Mouse (Mus musculus) right cerebral cortex, adult 2 months (tissue): ENCODE results near the gene Jdp2.

Source experiments
- DNase-seq, 2 experiments: peaks; one replicate each; pipeline ENCODE4 v3.0.0; 2021 to 2022; ENCODE audit warnings: low spot score in 2 of 2

Gene Jdp2

GRCm38 (mm10) chr12:85601531-85601930 lies 2.7 kb downstream of the Jdp2 start:
- no peak for DNase-seq

DNA sequence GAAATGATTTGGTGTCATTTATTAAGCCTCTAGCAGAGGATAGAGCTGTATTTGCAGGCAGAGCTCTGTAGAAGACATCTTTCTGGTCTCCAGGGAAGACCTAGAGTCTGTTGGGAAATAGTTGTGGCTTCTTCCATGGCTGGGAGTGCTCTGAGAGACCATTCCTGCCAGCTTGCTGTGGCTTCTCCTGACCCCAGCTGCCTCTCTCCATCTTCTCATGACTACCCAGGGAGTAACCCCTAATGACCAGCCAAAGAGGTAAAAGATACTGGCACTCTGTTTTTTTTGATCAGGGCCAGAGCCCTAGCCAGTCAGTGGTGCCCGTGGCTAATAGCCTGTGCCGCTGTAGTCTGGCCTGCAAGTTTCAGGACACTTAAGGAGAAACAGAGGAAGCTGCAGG lies 3.3 kb downstream of the Jdp2 start:
- DNase-seq = no peak

DNA sequence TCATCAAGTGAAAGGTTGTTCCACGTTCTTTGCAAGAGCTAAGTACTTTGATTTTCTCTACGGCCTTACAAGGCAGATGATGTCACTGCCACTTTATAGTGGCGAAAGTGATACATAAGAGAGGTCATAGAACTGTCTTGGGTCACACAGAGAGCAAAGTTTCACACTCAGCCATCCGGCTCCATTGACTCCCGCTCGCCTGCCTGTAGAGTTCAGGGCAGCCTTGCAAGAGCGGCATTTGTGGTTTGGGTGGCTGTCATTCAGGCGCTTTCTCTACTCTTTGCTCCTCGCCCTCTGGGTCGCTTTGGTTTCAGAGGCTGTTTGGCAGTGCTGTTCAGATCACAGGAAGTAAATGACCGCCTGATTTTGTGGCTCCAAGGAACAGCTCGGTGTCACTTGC lies 4.0 kb downstream of the Jdp2 start:
- no peak for DNase-seq

DNA sequence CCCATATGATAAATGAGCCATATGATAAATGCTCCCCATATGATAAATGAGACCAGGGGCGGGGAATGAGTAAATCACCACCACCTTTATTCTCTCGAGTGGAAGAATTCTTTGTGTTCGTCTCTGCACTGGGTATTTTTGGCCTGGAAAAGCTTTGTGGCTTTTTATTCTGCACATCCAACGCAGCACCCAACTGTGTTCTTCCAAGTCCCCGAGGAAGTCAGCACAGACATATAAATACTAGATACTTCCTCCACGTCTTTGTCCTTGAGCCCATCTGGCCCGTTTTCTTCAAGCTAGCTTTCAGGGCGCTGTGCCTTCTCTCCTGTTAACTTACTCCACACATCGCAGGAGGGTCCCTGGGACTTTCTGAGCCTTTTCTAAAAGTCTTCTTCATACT lies 4.9 kb downstream of the Jdp2 start:
- peak in 1 of 2 experiments; percentile 65 for DNase-seq

- no peak for DNase-seq
Observed at GRCm38 (mm10) chr12:85604301-85604998, 5.6 kb downstream of the Jdp2 start.

DNA sequence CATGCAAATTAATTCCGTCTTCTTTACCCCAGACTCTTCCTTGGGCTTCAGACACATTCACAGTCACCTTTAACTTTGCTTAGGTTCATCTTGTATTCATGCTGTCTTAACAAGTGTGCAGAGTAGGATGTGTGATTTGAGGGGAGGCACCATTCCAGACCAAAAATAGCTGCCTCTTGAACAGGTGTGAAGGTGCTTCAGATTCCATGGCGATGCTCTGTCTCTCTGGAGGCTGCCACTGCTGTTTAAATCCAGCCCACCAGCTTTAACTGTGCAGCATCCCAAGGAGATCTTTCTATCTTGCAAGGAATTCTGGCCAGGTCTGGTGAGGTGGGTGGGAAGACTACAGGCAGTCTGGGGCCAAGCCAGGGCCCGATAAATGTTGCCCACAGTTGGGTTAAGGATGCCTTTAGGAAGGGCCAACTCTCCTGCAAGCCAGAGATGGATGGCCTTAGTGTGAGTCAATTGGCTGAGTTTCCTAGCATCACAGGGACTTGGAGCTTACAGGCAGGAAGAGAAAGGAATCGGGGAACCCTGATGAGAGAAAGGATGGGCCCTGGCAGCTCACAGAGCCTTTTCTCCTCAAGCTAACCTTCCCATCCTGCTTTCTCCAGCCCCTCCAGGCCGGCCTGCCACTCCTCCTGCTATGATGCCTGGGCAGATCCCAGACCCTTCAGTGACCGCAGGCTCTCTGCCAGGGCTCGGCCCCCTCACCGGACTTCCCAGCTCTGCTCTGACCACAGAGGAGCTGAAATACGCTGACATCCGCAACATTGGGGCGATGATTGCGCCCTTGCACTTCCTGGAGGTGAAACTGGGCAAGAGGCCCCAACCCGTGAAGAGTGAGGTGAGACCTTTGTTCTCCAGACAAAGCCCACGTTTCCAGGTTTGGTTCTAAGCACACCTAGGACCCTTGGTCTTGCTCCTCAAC lies 9.0 kb downstream of the Jdp2 start:
- DNase-seq = no peak

GRCm38 (mm10) chr12:85610167-85610566 lies 11.3 kb downstream of the Jdp2 start:
- peak in 1 of 2 experiments; percentile 64 for DNase-seq

- DNase-seq = no peak
Observed at GRCm38 (mm10) chr12:85614090-85614489, 15.3 kb downstream of the Jdp2 start.

DNA sequence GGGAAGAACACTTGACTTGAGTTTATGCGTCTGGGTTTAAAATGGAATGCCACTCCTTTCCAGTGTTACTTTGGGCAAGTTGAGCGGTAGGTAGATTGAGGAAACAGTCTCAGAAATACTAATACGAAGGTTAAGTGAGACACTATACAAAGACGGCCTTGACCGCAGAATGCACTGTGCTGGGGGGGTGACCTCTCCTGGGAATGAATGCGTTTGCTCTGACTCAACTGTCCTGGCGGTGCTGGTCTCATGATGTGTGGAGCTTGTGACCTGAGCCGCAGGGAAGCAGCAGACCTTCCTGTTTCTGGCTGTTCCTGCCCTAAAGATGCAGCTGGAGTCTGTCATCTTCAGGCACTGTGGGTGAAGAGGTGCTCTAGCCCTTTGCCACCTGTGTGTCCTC lies 16.7 kb downstream of the Jdp2 start:
- no peak for DNase-seq

DNA sequence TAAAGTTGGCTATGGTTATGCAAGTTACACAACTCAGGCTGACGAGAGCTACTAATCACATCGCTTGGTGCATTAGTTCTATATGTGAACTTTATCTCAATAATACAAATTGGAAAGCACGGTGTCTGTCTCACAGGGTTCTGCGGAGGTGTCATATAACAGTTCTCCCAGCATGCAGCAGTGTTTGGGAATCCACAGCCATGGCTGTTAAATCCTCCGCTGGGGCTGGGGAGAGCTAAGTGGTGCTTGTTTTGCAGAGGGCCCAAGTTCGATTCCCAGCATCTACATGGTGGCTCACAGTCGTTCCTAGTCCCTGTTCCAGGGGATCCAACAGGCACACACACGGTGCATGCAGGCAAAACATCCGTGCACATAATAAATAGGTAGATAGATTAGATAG lies 19.1 kb downstream of the Jdp2 start:
- DNase-seq = no peak

- no peak for DNase-seq
Observed at GRCm38 (mm10) chr12:85618430-85618829, 19.6 kb downstream of the Jdp2 start.

DNA sequence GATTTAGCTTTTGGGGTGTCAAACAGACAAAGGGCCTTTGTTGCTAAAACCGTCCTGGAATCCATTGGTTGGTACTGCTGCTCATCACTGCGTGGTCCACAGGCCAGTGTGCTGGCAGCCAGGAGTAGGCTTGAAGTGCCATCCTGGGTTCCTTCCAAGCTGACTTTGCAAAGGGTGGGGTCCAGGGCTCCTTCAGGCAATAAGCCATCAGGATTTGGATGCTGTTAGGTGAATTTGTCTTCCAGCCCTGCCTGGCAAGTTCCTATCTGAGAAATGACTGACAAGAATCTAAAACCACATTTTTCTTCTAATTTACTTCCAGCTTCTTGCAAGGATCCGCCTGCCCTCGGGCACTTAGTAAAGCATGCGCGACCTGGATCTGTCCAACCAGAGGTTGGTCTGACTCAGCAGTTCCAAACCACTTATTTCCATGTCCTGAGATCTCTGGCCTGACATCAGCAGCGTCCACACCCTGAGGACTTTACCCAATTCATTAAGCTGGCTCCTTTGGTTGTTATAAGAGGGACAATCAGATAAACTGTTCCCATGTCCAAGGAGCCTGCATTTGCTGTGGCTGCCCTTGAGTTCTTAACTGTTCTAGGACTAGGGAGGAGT lies 20.6 kb downstream of the Jdp2 start:
- DNase-seq = no peak

DNA sequence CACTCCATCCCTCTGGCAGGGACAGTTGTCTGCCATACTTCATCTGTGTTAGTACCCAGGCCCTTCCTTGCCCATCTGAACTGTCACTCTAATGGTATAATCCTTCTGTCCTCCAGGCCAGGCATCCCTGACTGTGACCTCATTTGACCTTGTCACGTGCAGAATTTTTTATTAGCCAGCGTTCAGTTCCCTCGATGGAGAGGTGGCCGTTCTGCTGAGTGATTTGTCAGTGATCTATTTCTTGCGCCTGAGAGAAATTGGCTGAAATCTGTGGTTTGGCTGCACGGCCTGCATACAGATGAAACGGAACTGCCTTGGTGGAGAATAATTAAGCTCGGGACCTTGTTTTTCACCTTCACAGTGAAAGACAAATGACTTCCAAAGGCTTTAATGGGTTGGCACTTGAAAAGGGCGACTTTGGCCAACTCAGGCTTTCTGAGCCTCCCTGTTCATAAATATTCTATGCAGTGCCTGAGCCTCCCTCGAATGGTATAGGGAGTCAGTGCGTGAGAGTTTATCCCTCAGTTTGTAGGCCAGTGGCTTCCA lies 21.1 kb downstream of the Jdp2 start:
- DNase-seq = no peak

- DNase-seq = no peak
Observed at GRCm38 (mm10) chr12:85621027-85621426, 22.2 kb downstream of the Jdp2 start.

DNA sequence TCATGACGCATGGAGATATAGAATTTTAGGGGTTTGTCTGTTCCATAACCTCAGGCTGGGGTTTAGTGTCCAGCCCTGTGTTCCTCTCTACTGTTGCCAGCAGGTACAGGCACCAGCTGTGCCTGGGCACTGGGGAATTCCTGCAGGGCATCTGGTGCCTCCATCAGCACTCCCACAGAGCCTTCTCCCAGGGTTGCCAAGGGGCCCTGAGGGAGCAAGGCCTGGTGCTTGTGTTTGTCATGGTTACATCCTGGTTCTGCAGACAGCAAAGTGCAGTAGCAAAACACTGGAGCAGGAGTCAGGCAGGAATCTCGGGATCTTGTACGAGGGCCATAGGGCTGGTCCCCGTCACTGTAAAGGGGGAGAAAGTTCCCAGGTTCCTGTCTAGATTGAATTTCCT lies 22.8 kb downstream of the Jdp2 start:
- DNase-seq = no peak

GRCm38 (mm10) chr12:85623711-85624110 lies 24.9 kb downstream of the Jdp2 start:
- DNase-seq = no peak

GRCm38 (mm10) chr12:85624652-85625051 lies 25.8 kb downstream of the Jdp2 start:
- no peak for DNase-seq

GRCm38 (mm10) chr12:85625852-85626251 lies 27.0 kb downstream of the Jdp2 start:
- no peak for DNase-seq

DNA sequence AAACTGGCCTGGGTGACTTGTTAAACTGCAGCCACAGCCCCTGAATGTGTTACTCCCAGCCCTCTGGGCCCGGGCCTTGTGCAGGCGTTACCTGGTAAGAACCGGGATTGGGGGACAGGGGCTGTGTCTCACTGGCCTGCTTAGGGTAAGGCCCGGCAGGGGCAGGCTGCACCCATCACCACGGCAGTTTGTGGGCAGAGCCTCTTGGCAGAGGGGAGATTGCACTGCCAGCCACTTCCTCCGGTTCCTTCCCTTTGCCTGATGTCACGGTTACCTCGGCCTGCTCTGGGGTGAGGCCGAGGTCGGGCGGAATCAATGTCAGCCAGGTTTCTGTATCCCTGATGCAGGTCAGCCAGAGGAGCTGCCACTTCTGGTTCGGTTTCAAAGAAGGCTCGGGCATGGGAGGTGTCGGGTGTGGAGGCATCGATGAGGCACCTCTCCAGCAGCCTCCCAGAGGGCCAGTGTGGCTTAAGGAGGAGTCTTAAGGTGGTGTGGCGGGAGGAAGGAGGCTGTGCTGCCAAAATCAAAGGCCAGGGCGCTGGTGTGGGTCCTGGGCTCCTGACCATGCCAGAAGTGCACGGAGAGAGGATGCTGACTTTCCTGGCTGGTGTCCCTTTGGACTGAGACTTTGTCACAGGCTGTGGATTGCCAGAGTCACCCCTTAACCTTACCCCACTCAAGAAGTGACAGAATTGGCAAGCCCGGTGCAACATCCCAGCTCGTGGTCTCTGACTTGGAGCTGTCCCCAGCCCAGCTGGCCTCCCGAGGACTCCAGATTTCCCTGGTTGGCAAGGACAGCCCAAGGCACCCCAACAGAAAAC lies 31.0 kb downstream of the Jdp2 start:
- no peak for DNase-seq

DNA sequence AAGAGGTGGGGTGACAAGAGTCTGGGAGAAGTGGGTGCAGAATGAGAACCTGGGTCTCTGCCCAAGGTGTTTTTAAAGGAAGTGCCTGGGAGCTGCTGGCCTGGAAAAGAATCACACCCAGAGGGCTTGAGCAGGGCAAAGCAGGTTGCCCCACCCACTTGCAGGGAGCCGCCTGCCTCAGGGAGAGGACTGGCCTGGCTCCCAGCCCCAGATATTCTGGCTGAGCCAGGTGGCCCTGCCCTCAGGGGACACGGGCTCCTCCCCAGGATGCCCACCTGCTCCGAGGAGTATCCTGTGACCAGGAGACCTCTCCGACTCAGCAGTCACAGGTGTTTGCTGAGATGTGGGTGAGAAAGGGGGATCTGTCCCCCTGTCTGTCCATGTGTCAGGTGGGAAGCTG lies 32.4 kb downstream of the Jdp2 start:
- DNase-seq = no peak

- DNase-seq = no peak
Observed at GRCm38 (mm10) chr12:85632321-85632720, 33.5 kb downstream of the Jdp2 start.
